Mouse (Mus musculus) megakaryocyte, embryonic 14.5 days (primary cell): ENCODE data around the gene Brd1.

ENCODE experiments used
- FLI1 ChIP-seq: IDR thresholded peaks from 2 replicates; pipeline ENCODE4 v1.6.1; 2012; ENCODE audit warnings: low read length, inconsistent platforms, mixed read lengths
- GATA1 ChIP-seq: IDR thresholded peaks from 3 replicates; pipeline ENCODE4 v1.6.1; 2012; ENCODE audit warnings: mixed read lengths, low read length, inconsistent platforms, borderline replicate concordance

DNA sequence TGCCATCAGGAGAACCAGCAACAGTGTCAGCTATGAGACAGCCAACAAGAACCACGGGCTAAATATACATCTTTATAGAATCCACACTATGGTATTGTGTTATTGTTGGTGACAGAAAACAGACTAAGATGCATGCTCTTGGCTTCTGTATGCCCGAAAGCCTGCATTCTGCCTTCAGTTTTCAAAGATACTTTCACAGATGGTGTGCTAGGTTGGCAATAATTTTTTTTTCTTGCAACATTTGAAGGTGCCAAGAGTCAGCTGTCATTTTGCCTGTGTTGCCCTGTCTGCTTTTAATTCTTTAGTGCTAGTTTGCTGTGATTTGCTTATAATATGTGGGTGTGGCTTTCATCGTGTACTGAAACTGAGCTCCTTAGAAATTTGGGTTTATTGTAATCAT, 66.4 kb downstream of the Brd1 start:
- TF ChIP-seq GATA1 (no peak), FLI1 (no peak)
